Mouse (Mus musculus) brain, embryonic 14.5 days (tissue): Measurements from ENCODE around the gene Sox30. TPM values are rescaled to one million over a fixed set of nuclear protein-coding genes. Genes with fewer than 3 reads are reported as not detected.
A peak's percentile ranks its signal among the peaks of the same experiment; 100 is the strongest.
"Not testable (repeated sequence)": the region's sequence is repeated elsewhere in the genome, so short reads cannot be mapped to it uniquely, and the experiment has no call there.

Experiments used
- DNase-seq: peaks from one replicate; pipeline ENCODE4 v3.0.0-alpha.2; 2011; ENCODE audit warnings: low read depth
- CTCF ChIP-seq: fragments of 200-500 bp; IDR thresholded peaks from 2 replicates; pipeline ENCODE4 v1.5.1; 2012; ENCODE audit warnings: inconsistent platforms, mild to moderate bottlenecking, moderate library complexity, borderline replicate concordance; ENCODE audit not compliant: insufficient read depth, insufficient read length; ENCODE audit errors: extremely low read depth
- POLR2A ChIP-seq: fragments of 200-500 bp; IDR thresholded peaks from 2 replicates; pipeline ENCODE4 v1.6.1; 2012; ENCODE audit warnings: mild to moderate bottlenecking, inconsistent platforms, borderline replicate concordance; ENCODE audit not compliant: poor library complexity, insufficient read depth, insufficient read length, severe bottlenecking; ENCODE audit errors: extremely low read depth
- polyA plus RNA-seq: library from polyadenylated mRNA; depleted of rRNA; stranded (reverse); fragments of >200 nt; gene quantifications from 2 replicates; pipeline ENCODE4 v1.2.3, GENCODE M21; 2012

The Sox30 gene
- polyA plus RNA-seq, 1 experiment, result 0.30 TPM

DNA sequence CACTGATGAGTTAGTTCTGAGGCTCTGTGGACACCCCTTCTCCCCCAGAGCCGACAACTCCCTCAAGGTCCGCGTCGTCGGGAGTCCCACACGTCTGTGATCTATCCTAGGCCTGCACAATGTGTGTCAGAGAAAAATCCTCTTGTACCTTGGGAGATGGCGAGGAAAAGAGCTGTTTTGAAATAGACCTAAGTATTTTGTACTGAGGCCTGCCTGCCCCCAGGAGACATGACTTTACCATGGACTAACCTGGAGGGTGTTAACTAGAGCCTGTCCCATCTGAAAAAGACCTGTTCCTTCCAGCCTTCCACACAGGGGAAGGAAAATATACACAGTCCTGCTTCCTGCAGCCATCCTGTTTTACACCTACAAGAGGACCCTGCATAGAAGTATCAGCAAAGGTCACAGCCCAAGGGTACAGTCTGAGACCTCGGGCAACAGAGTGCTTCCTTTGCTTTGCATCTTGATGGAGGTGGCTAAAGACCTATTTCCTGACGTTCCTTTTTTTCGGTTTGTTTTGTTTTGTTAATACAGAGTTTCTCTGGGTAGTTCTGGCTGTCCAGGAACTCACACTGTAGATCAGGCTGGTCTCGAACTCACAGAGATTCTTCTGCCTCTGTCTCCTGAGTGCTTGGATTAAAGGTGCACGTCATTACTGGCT, 61.6 kb downstream of the Sox30 start:
- no peak for TF ChIP-seq POLR2A
- TF ChIP-seq CTCF, result no peak
- no peak for DNase-seq

DNA sequence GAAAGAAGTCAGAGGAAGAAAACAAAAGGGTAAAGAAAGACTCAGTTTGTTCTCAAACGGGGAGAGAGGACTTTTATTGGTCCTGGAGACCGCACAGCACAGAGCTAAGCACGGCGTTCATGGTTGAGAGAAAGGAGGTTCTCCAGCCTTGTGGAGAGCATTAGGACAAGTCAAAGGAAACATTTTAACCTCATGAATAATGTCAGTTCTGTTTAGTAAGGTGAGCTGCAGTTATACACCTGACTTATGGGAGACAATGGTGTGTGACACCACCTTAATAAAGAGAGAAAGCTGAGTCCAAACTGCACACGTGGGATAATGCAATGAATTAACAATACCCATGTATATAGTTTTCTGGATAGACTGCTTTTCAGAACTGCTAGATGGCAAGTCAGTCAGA, 64.7 kb downstream of the Sox30 start:
- no peak for TF ChIP-seq POLR2A
- no peak for TF ChIP-seq CTCF
- no peak for DNase-seq

DNA sequence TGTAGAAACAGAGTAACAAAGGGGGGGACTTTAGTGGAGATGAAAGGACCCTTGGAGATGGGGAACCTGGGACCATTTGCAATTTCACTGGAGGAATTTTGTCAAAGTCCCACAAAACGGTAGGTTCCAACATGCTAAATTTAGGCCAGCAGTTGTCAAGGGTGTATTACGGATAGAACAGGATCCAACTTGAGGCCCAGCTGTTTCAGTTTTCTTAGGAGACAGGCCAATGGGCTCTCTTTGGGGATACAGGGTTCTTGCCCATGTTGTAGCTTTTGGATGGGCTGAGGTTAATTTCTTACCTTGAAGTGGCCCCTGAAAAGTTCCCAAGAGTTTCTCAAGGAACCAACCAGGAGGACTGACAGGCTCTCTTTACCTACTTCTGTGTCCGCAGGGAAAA, 67.2 kb downstream of the Sox30 start:
- no peak for DNase-seq
- TF ChIP-seq POLR2A (no peak), CTCF (no peak)

- TF ChIP-seq CTCF, result peak; percentile 54; the same call in 1 of the 2 replicates
- peak; percentile 59 for DNase-seq
Observed at GRCm38 (mm10) chr11:46052105-46052659, 72.1 kb downstream of the Sox30 start, which contains the start of gene Gm12166. Gene Gm12166 (minus strand): TSS chr11:46052321.

DNA sequence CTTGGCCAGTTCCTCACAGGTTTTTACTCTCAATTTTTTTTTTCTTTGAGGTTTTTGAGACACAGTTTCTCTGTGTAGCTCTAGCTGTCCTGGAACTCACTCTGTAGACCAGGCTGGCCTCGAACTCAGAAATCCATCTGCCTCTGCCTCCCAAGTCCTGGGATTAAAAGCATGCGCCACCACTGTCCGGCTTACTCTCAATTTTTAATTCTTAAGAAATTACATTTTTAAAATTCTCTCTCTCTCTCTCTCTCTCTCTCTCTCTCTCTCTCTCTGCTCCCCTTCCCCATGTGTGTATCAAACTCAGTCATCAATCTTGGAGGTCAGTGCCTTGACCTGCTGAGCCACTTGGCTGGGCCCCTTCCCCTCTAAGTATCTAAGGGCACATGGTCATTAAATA, 73.3 kb downstream of the Sox30 start:
- DNase-seq, result not testable (repeated sequence)

DNA sequence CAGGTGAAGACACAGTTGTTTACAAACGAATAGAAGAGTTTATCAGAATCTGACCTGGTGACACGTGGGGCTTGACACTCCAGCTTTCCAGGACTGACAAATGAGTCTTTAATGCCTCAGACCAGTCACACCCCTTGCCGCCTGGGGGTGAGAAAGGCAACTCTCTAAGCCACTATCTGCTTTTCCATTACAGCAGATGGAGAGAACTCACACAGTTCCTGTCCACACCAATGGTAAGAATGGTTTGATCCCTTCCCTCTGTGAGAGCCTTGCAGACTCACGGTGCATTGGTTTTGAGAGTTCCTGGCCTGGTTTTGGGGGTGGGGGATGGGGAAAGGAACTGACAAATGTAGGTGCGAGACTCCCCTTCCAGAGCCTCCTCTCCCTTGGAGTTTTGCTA, 74.2 kb downstream of the Sox30 start:
- DNase-seq, result no peak
- TF ChIP-seq POLR2A (no peak), CTCF (no peak)

DNA sequence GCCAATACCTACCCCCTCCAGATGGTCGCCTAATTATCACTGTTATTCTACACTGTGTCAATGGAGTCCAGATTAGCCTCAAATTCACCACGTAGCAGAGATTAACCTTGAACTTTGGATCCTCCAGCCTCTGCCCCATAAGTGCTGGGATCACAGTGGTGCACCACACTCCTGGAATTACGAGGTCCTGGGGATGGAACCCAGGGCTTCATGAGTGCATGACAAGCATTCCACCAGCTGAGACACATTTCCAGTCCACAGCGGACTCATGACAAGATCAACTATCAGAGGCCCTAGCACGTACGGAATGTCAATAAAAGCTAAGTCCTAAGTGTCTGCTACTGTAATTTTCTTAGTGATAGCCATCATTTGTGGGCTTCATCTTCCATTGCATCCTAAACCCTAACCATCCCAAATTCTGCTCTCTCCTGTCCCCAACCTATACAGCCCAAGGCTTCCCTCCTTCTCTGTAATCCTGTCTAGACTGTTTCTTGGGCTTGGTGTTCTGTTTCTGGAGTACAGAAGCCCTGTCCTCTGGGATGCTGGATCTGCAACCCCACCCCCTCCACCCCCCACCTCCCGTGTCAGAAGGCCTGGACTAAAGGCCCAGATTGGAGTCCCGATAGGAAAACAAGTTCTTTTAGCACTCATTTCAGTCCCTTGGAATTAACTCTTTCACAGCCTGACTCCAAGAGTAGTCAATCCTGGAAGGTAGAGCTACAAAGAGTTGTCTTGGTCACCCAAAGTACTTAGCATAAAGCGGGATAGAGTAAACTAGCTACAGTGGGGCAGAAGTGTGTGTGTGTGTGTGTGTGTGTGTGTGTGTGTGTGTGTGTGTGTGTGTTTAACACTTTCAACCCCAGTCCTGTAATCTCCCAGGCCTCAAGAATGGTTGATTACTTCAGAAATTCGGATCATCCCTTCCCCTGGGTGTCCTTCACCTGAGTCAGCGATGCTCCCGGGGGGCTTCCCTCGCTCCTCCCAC, 75.1 kb downstream of the Sox30 start:
- DNase-seq, result no peak
- TF ChIP-seq POLR2A (no peak), CTCF (no peak)

- TF ChIP-seq CTCF (no peak), POLR2A (peak; percentile 83)
- peak; percentile 92 for DNase-seq
Observed at GRCm38 (mm10) chr11:46055896-46056769, 76.0 kb downstream of the Sox30 start, which contains the start of gene Adam19. Gene Adam19 (plus strand): TSS chr11:46055992.

- DNase-seq, result peak; percentile 54
- TF ChIP-seq POLR2A (no peak), CTCF (no peak)
Observed at GRCm38 (mm10) chr11:46056770-46057411, 76.8 kb downstream of the Sox30 start.

DNA sequence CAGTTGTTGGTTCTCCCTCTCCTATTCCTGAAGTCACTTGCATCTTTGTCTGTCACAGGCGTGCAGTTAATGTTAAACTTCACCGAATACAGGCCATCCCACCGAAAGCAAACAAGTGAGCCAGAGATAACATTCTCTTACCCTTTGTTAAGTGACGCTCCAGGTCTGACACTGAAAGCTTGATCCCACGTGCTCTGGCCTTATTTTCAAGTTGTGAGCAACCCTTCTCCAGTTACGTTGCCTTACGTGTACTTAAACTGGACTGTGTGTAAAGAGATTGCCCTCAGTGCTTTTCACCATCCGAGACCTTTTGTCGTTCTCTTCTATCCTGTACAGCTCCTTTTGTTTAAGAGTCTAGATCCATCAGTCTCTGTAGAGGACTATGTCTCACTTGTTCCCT, 77.9 kb downstream of the Sox30 start:
- DNase-seq, result no peak

More for the DNA sequence above, 77.9 kb downstream of the Sox30 start:
- TF ChIP-seq POLR2A (no peak), CTCF (no peak)
